Mouse (Mus musculus): ENCODE results near the gene Pxt1. TPM values are rescaled to one million over a fixed set of nuclear protein-coding genes. Genes with fewer than 3 reads are reported as not detected.

Pxt1 gene
- polyA plus RNA-seq, 1 experiment from 2014 or later, result not detected

GRCm38 (mm10) chr17:28936622-28937345, 6.9 kb downstream of the Pxt1 start:
- no peak for ATAC-seq (ENCODE audit: low read depth)
- no peaks in the 10 kb centered on the region for H3K36me3 ChIP-seq (ENCODE audit: control insufficient read depth, insufficient read depth, low read length)
- H3K9me3 ChIP-seq (ENCODE audit: control insufficient read depth, low read length), result no peaks in the 10 kb centered on the region
- H3K27ac ChIP-seq (ENCODE audit: low read depth, low read length), result no peak overlapping the region
- no peak overlapping the region for H3K4me3 ChIP-seq (ENCODE audit: low read depth, low read length)
- no peak overlapping the region for H3K9ac ChIP-seq (replicated peaks; ENCODE audit: low read depth, low read length)
- H3K4me1 ChIP-seq (ENCODE audit: control insufficient read depth, insufficient read depth, low read length), result no peaks in the 10 kb centered on the region
- H3K27me3 ChIP-seq (ENCODE audit: control insufficient read depth, insufficient read depth, low read length), result no peaks in the 10 kb centered on the region
- no peak overlapping the region for H3K4me2 ChIP-seq (ENCODE audit: low read depth, low read length)
- 79% methylated on average over 10 of the region's 10 CpGs for WGBS

- no peak overlapping the region for H3K27ac ChIP-seq (ENCODE audit: low read depth, low read length)
- H3K27me3 ChIP-seq (ENCODE audit: control insufficient read depth, insufficient read depth, low read length), result no peaks in the 10 kb centered on the region
- ATAC-seq (ENCODE audit: low read depth), result no peak
- no peaks in the 10 kb centered on the region for H3K36me3 ChIP-seq (ENCODE audit: control insufficient read depth, insufficient read depth, low read length)
- H3K9ac ChIP-seq (replicated peaks; ENCODE audit: low read depth, low read length), result no peak overlapping the region
- no peak overlapping the region for H3K4me3 ChIP-seq (ENCODE audit: low read depth, low read length)
- H3K4me2 ChIP-seq (ENCODE audit: low read depth, low read length), result no peak overlapping the region
- no peaks in the 10 kb centered on the region for H3K4me1 ChIP-seq (ENCODE audit: control insufficient read depth, insufficient read depth, low read length)
- 93% methylated on average over 7 of the region's 7 CpGs for WGBS
- no peaks in the 10 kb centered on the region for H3K9me3 ChIP-seq (ENCODE audit: control insufficient read depth, low read length)
These were observed 7.5 kb downstream of the Pxt1 start for GRCm38 (mm10) chr17:28936133-28936532.

DNA sequence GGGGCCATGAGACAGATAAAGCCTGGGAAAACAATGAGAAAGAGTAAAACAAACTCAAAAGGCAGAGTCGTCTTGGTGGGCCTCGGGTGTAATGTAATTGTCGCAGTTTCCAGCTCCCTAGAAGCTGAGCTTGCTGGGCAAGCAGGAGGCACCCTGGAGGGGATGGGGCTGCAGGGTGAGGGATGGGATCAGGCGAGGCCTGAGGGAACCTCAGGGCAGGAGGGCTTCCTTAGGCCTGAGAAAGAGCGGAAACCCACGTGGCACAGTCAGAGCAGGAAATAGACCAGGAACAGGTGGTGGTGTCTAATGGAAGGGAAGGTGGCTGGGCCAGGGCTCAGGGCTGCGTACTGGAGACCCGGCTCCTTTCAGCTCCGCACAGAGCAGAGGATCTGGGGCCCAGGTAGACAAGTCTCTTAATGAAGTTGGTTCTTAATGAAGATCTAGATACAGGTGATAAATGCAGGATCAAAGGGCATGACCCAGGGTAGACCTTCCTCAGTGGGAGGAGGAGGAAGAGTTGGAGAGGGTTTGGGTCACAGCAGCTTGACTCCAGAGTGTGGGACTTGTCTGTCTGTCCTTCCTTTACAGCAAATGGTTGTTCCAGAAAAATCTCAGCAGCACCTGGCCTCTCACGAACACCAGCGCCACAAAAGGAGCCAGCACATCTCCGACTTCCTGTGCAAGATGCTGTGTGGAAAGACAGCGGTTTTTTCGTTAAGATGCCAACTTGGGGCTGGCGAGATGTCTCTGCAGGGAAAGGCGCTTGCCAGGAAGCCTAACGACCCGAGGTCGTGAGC, 9.3 kb downstream of the Pxt1 start:
- H3K27me3 ChIP-seq (ENCODE audit: control insufficient read depth, insufficient read depth, low read length), result no peaks in the 10 kb centered on the region
- H3K36me3 ChIP-seq (ENCODE audit: control insufficient read depth, insufficient read depth, low read length), result no peaks in the 10 kb centered on the region
- H3K4me1 ChIP-seq (ENCODE audit: control insufficient read depth, insufficient read depth, low read length), result no peaks in the 10 kb centered on the region
- no peaks in the 10 kb centered on the region for H3K9me3 ChIP-seq (ENCODE audit: control insufficient read depth, low read length)
- no peak for ATAC-seq (ENCODE audit: low read depth)
- H3K4me3 ChIP-seq (ENCODE audit: low read depth, low read length), result no peak overlapping the region
- WGBS, result 75% methylated on average over 19 of the region's 19 CpGs
- H3K4me2 ChIP-seq (ENCODE audit: low read depth, low read length), result no peak overlapping the region
- H3K9ac ChIP-seq (replicated peaks; ENCODE audit: low read depth, low read length), result no peak overlapping the region
- H3K27ac ChIP-seq (ENCODE audit: low read depth, low read length), result no peak overlapping the region

DNA sequence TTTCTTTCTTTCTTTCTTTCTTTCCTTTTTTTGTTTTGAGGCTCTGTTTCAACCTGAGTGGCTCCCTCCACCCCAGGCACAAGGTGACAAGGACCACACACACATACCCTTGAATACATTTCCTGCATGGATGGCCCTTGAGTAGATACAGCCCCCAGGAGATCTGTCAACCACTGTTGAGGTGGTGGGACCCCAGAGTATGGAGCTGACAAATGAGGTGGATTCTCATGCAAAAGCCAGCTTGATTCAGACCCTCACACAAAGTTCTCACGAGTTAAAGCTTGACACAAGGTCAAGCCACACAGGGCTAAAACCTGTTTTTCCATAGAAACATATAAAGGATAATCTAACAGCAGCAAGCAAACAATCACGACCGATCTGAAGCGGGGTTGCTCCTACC, 11.4 kb downstream of the Pxt1 start:
- Histone ChIP-seq H3K36me3 (ENCODE audit: control insufficient read depth, insufficient read depth, low read length) (no peaks in the 10 kb centered on the region), H3K27me3 (ENCODE audit: control insufficient read depth, insufficient read depth, low read length) (no peaks in the 10 kb centered on the region), H3K4me2 (ENCODE audit: low read depth, low read length) (no peak overlapping the region), H3K4me3 (ENCODE audit: low read depth, low read length) (no peak overlapping the region), H3K9ac (replicated peaks; ENCODE audit: low read depth, low read length) (no peak overlapping the region), H3K27ac (ENCODE audit: low read depth, low read length) (no peak overlapping the region), H3K9me3 (ENCODE audit: control insufficient read depth, low read length) (no peaks in the 10 kb centered on the region), H3K4me1 (ENCODE audit: control insufficient read depth, insufficient read depth, low read length) (no peaks in the 10 kb centered on the region)
- WGBS, result 88% methylated on average over 4 of the region's 4 CpGs
- no peak for ATAC-seq (ENCODE audit: low read depth)

DNA sequence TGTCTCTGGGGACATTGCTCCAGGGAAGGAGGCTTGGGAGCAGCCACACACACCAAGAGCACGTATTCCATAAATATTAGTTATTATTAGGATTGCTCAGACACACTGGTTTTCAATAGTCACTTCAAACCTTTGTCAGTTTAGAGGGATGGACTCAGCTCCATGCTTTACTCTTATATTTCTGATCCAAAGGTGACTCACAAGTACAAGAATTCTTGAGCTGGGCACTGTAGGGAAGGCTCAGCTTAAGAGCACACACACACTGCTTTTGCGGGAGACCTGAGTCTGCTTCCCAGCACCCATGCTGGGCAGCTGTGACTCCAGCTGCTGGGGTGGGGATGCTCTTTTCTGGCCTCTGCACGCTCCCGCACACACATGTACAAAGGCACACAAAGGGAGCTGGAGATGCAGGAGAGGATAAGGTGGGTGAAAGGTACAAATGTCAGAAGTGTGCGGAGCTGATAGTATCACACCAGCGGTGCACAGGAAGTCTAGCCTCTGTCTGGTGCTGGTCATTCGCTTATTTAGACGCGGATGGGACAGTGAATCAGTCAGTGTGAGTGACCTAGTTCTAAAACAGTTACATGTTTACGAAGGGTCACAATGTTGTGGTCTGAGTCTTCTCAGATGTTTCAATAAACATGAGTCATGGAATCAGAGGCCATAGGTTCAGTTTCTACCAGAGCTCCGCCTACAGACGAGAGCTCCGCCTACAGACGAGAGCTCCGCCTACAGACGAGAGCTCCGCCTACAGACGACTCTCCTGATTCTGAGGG, 12.0 kb downstream of the Pxt1 start:
- Histone ChIP-seq H3K27ac (ENCODE audit: low read depth, low read length) (no peak overlapping the region), H3K36me3 (ENCODE audit: control insufficient read depth, insufficient read depth, low read length) (no peaks in the 10 kb centered on the region), H3K9ac (replicated peaks; ENCODE audit: low read depth, low read length) (no peak overlapping the region), H3K9me3 (ENCODE audit: control insufficient read depth, low read length) (no peaks in the 10 kb centered on the region), H3K4me3 (ENCODE audit: low read depth, low read length) (no peak overlapping the region), H3K4me2 (ENCODE audit: low read depth, low read length) (no peak overlapping the region), H3K27me3 (ENCODE audit: control insufficient read depth, insufficient read depth, low read length) (no peaks in the 10 kb centered on the region), H3K4me1 (ENCODE audit: control insufficient read depth, insufficient read depth, low read length) (no peaks in the 10 kb centered on the region)
- ATAC-seq (ENCODE audit: low read depth), result no peak
- WGBS, result 92% methylated on average over 18 of the region's 18 CpGs

GRCm38 (mm10) chr17:28930392-28931074, 13.1 kb downstream of the Pxt1 start:
- no peak overlapping the region for H3K9ac ChIP-seq (replicated peaks; ENCODE audit: low read depth, low read length)

DNA sequence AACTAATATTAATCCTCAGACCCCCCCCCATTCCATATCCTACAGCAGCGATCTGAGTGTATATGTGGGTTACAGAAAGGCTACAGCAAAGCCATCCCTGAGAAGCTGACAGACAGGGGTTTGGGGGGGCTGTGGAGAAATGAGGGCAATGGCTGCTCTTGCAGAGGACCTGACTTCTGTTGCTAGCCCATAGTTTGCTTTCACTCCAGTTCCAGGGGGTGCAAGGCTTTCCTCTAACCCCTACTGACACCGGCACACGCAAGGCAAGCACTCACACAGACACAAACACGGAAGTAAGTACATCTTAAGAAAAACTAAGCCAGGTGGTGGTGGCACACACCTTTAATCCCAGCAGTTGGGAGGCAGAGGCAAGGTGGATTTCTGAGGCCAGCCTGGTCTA, 14.3 kb downstream of the Pxt1 start:
- Histone ChIP-seq H3K36me3 (ENCODE audit: control insufficient read depth, insufficient read depth, low read length) (no peaks in the 10 kb centered on the region), H3K27me3 (ENCODE audit: control insufficient read depth, insufficient read depth, low read length) (no peaks in the 10 kb centered on the region), H3K4me2 (ENCODE audit: low read depth, low read length) (no peak overlapping the region), H3K4me1 (ENCODE audit: control insufficient read depth, insufficient read depth, low read length) (no peaks in the 10 kb centered on the region), H3K4me3 (ENCODE audit: low read depth, low read length) (no peak overlapping the region), H3K27ac (ENCODE audit: low read depth, low read length) (no peak overlapping the region), H3K9me3 (ENCODE audit: control insufficient read depth, low read length) (no peaks in the 10 kb centered on the region), H3K9ac (replicated peaks; ENCODE audit: low read depth, low read length) (no peak overlapping the region)
- ATAC-seq (ENCODE audit: low read depth), result no peak
- 96% methylated on average over 4 of the region's 4 CpGs for WGBS

More at GRCm38 (mm10) chr17:28930392-28931074, 13.1 kb downstream of the Pxt1 start:
- Histone ChIP-seq H3K4me1 (ENCODE audit: control insufficient read depth, insufficient read depth, low read length) (no peaks in the 10 kb centered on the region), H3K36me3 (ENCODE audit: control insufficient read depth, insufficient read depth, low read length) (no peaks in the 10 kb centered on the region), H3K27ac (ENCODE audit: low read depth, low read length) (peak overlapping the region; percentile 44; the same call in 1 of the 2 replicates), H3K9me3 (ENCODE audit: control insufficient read depth, low read length) (no peaks in the 10 kb centered on the region), H3K27me3 (ENCODE audit: control insufficient read depth, insufficient read depth, low read length) (no peaks in the 10 kb centered on the region), H3K4me2 (ENCODE audit: low read depth, low read length) (no peak overlapping the region), H3K4me3 (ENCODE audit: low read depth, low read length) (no peak overlapping the region)
- 19% methylated on average over 14 of the region's 14 CpGs for WGBS
- peak; percentile 68; the same call in 1 of the 2 replicates for ATAC-seq (ENCODE audit: low read depth)

DNA sequence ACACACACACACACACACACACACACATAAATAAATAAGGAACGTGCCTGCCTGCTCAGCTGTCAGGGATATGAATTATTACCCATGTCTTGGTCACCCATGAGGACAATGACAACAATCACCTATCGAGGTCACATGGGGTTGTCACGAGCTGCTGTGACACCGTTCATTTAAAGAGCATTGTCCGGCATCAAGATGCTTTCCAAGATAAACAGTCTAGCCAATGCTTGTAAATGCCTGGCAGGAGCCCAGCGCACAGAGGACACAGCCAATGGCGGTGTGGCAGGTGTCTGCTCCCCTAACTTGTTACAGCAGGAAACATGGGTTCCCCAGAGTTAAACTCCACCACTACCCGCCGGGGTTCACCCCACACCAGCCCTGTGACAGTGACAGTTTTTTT, 15.6 kb downstream of the Pxt1 start:
- Histone ChIP-seq H3K36me3 (ENCODE audit: control insufficient read depth, insufficient read depth, low read length) (no peaks in the 10 kb centered on the region), H3K9me3 (ENCODE audit: control insufficient read depth, low read length) (no peaks in the 10 kb centered on the region), H3K27ac (ENCODE audit: low read depth, low read length) (no peak overlapping the region), H3K4me3 (ENCODE audit: low read depth, low read length) (no peak overlapping the region), H3K27me3 (ENCODE audit: control insufficient read depth, insufficient read depth, low read length) (no peaks in the 10 kb centered on the region), H3K4me2 (ENCODE audit: low read depth, low read length) (no peak overlapping the region), H3K4me1 (ENCODE audit: control insufficient read depth, insufficient read depth, low read length) (no peaks in the 10 kb centered on the region), H3K9ac (replicated peaks; ENCODE audit: low read depth, low read length) (no peak overlapping the region)
- WGBS, result 73% methylated on average over 9 of the region's 9 CpGs
- no peak for ATAC-seq (ENCODE audit: low read depth)

Measured in neural tube, embryonic 14.5 days (tissue).